Mouse (Mus musculus): ENCODE measurements around the gene Zfp609. TPM values are rescaled to one million over a fixed set of nuclear protein-coding genes. Genes with fewer than 3 reads are reported as not detected.

Zfp609 gene
- 24.4 TPM for total RNA-seq (2023)

GRCm38 (mm10) chr9:65827344-65828015 is at the start of gene Zfp609:
Gene Zfp609 (minus strand): TSS chr9:65827564.

DNA sequence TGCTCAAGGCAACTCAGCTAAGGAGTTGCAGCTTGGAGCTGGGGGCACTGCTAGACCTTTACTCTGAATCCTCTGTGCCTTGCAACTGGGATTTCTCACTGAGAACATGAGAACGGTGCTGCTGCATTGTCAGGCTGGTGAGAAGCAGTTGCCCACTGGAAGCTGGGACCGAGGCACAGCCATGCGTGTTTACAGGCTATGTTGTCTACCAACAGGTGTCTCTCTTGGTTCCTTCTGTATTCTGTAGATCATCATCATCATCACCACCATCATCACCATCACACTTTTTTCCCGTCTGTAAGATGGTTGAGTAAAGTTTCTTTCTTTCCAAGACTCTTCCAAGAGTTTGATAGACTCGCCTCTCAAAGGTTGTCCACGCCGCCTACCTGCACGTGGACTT is 159.7 kb downstream of the Zfp609 start, which contains the start of gene Oaz2:
Gene Oaz2, plus strand, starts transcription at position 301 of the 400 bp plus-strand sequence.

Other genes starting within 250 kb of the Zfp609 start
- 37.3 TPM for gene Plekho2, start 247.5 kb downstream of the Zfp609 start, total RNA-seq (2023)
- not detected for gene Pif1, start 240.4 kb downstream of the Zfp609 start, total RNA-seq (2023)
- 0.92 TPM for gene Rbpms2, start 197.9 kb downstream of the Zfp609 start, total RNA-seq (2023)
- gene Oaz2, start 159.6 kb downstream of the Zfp609 start, total RNA-seq (2023): 30.6 TPM
- gene Pclaf, start 62.7 kb upstream of the Zfp609 start, total RNA-seq (2023): 0.86 TPM
- 23.0 TPM for gene Trip4, start 81.2 kb upstream of the Zfp609 start, total RNA-seq (2023)
- gene Csnk1g1, start 81.4 kb upstream of the Zfp609 start, total RNA-seq (2023): 57.4 TPM
- gene Ppib, start 232.7 kb upstream of the Zfp609 start, total RNA-seq (2023): 240 TPM
- gene Snx22, start 242.2 kb upstream of the Zfp609 start, total RNA-seq (2023): 0.47 TPM